Mouse (Mus musculus): Measurements from ENCODE around the gene Rcc1.

- TF ChIP-seq CTCF (IDR thresholded peaks at IDR 0.05; ENCODE audit: borderline replicate concordance, control insufficient read depth, extremely low read depth, insufficient read depth, low read length, poor library complexity) (no peak), POLR2A (IDR thresholded peaks at IDR 0.05; ENCODE audit: control insufficient read depth, extremely low read depth, insufficient read depth, low read length, poor library complexity) (no peak)
These were observed 6.1 kb upstream of the Rcc1 start for GRCm38 (mm10) chr4:132359510-132359909.
